Mouse (Mus musculus): ENCODE data around the gene Gtf2f2. TPM values are rescaled to one million over a fixed set of nuclear protein-coding genes. Genes with fewer than 3 reads are reported as not detected.
"Not testable (repeated sequence)": the region's sequence is repeated elsewhere in the genome, so short reads cannot be mapped to it uniquely, and the experiment has no call there.

Gtf2f2 gene
- total RNA-seq, 2 experiments from 2014 or later = 14.8 to 15.5 TPM

DNA sequence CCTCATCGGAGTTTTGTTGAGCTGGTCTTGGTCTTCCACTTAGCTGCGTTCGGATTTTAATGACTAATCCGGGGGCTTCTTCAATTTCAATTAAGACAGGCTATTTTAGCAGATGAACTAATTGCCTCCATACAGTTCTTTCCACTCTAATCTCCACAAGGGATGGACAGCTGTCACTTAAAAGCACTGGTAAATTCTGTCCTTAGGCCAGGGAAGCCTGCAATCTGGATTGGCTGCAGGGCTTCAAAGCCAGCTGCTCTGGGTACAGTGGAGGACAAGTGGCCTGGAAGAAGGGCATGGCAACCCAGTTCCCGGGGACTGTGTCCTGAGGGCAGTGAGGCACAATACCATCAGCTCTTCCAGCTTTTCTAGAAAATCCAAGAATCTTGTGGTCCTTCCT lies 139.6 kb downstream of the Gtf2f2 start:
- DNase-seq (ENCODE audit: extremely low spot score in 1 of 2, low spot score in 2 of 2) = no peak
- no peak overlapping the region for H3K27ac ChIP-seq
- intact Hi-C loops (cut with DNase I) = no loop called here
- no peak for TF ChIP-seq CTCF (IDR thresholded peaks at IDR 0.05)
- H3K4me3 ChIP-seq = no peak overlapping the region

DNA sequence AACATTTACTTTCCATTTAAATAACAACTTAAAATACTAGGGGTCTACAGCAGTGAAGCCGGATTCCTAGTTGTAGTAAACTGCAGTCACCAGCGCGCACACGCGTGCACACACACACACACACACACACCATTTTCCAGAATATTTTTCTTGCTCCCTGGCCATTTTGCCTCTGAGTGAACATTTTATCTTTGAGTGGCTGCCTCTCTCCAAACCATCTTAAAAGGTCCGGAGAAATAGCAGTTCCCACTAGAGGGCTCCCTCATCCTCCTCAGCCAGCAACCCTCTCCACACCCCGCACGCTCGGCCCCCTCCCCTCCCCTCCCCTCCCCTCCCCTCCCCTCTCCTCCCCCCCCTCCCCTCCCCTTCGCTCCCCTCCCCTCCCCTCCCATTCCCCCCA lies 140.0 kb downstream of the Gtf2f2 start:
- peak; percentile 50 for TF ChIP-seq CTCF (IDR thresholded peaks at IDR 0.05)
- intact Hi-C loops (cut with DNase I) = no loop called here
- no peak overlapping the region for H3K4me3 ChIP-seq
- no peak overlapping the region for H3K27ac ChIP-seq
- DNase-seq (ENCODE audit: extremely low spot score in 1 of 2, low spot score in 2 of 2) = peak in 1 of 2 experiments; percentile 62

- no peak for DNase-seq (ENCODE audit: extremely low spot score in 1 of 2, low spot score in 2 of 2)
- H3K27ac ChIP-seq = no peak overlapping the region
- intact Hi-C loops (cut with DNase I) = no loop called here
Observed at GRCm38 (mm10) chr14:75869769-75870363, 140.8 kb downstream of the Gtf2f2 start.

GRCm38 (mm10) chr14:75868028-75868427 lies 142.6 kb downstream of the Gtf2f2 start:
- DNase-seq (ENCODE audit: extremely low spot score in 1 of 2, low spot score in 2 of 2); H3K4me3 ChIP-seq; intact Hi-C loops (cut with DNase I); H3K27ac ChIP-seq: not testable (repeated sequence)

More at GRCm38 (mm10) chr14:75869769-75870363, 140.8 kb downstream of the Gtf2f2 start:
- no peak overlapping the region for H3K4me3 ChIP-seq
- no peak for TF ChIP-seq CTCF (IDR thresholded peaks at IDR 0.05)

- H3K4me3 ChIP-seq = no peak overlapping the region
- TF ChIP-seq CTCF (IDR thresholded peaks at IDR 0.05) = no peak
- no peak overlapping the region for H3K27ac ChIP-seq
- no peak for DNase-seq (ENCODE audit: extremely low spot score in 1 of 2, low spot score in 2 of 2)
- intact Hi-C loops (cut with DNase I) = no loop called here
Observed at GRCm38 (mm10) chr14:75866706-75867333, 143.8 kb downstream of the Gtf2f2 start.

GRCm38 (mm10) chr14:75863549-75864409 lies 146.9 kb downstream of the Gtf2f2 start:
- TF ChIP-seq CTCF (IDR thresholded peaks at IDR 0.05) = no peak
- DNase-seq (ENCODE audit: extremely low spot score in 1 of 2, low spot score in 2 of 2) = no peak
- H3K4me3 ChIP-seq = no peak overlapping the region
- H3K27ac ChIP-seq = no peak overlapping the region; the same call in 1 of the 2 replicates
- intact Hi-C loops (cut with DNase I) = no loop called here

DNA sequence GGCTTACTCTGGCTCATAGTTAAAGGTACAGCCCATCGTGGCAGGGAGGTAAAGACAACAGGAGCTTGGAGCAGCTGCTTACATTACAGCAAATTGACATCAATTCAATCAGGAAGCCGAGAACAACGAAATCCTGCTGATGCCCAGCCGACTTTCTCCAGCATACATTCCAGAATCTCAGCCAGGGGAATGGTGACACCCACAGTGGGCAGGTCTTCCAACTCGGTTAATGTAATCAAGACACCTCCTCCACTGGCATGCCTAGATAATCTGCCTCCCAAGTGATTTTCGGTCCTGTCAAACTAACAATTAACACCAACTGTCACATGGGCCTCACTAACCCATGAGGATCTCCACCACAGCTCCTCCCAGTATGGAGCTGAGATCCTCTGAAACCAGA lies 148.0 kb downstream of the Gtf2f2 start:
- no peak for DNase-seq (ENCODE audit: extremely low spot score in 1 of 2, low spot score in 2 of 2)
- TF ChIP-seq CTCF (IDR thresholded peaks at IDR 0.05) = no peak
- no peak overlapping the region for H3K4me3 ChIP-seq
- no peak overlapping the region for H3K27ac ChIP-seq
- intact Hi-C loops (cut with DNase I) = no loop called here

DNA sequence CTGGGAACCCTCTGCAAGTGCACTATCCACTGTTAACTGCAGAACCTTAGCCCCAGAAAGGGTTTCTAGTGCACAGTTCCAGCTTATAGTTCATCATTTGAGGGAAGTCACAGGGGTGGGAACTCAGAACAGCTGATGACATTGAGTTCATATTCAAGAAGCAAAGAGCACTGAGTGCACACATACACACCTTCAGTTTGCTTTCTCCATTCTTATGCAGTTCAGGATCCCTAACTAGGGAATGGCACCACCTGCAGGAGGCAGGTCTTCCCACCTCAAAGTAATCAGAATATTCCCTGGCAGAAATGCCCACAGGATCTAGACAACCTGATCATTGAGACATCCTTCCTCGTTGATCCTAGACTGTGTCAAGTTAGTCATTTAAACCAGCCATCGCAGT lies 151.0 kb downstream of the Gtf2f2 start:
- intact Hi-C loops (cut with DNase I) = no loop called here
- no peak overlapping the region for H3K4me3 ChIP-seq
- DNase-seq (ENCODE audit: extremely low spot score in 1 of 2, low spot score in 2 of 2) = no peak
- no peak for TF ChIP-seq CTCF (IDR thresholded peaks at IDR 0.05)
- H3K27ac ChIP-seq = no peak overlapping the region

DNA sequence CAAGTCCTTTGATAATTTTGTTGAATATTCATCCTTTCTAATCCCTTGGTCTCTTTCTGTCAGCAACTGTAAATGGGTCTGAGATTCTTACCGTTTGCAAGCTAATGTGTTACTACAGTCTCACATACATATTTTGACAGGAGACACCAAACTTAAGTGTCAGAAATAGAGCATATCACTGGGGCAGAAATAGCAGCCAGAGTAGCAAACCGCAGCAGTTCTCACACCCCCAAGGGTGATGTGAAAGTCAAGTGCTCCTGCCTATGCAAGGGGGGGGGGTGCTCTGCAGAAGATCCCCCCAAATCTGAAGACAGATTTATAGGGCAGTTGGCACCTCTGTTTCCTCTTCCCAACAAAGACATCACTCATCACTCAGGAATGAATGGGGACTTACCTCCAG lies 152.5 kb downstream of the Gtf2f2 start:
- no peak overlapping the region for H3K4me3 ChIP-seq
- H3K27ac ChIP-seq = no peak overlapping the region
- DNase-seq (ENCODE audit: extremely low spot score in 1 of 2, low spot score in 2 of 2) = no peak
- TF ChIP-seq CTCF (IDR thresholded peaks at IDR 0.05) = no peak
- intact Hi-C loops (cut with DNase I) = no loop called here

GRCm38 (mm10) chr14:75855263-75855992 lies 155.2 kb downstream of the Gtf2f2 start:
- Histone ChIP-seq H3K27ac (peak overlapping the region; percentile 32; the same call in 1 of the 2 replicates), H3K4me3 (no peak overlapping the region)
- no peak for TF ChIP-seq CTCF (IDR thresholded peaks at IDR 0.05)
- peak in 1 of 2 experiments; percentile 49 for DNase-seq (ENCODE audit: extremely low spot score in 1 of 2, low spot score in 2 of 2)
- intact Hi-C loops (cut with DNase I) = no loop called here

GRCm38 (mm10) chr14:75852016-75852415 lies 158.6 kb downstream of the Gtf2f2 start:
- intact Hi-C loops (cut with DNase I) = no loop called here
- no peak for TF ChIP-seq CTCF (IDR thresholded peaks at IDR 0.05)
- Histone ChIP-seq H3K27ac (no peak overlapping the region), H3K4me3 (no peak overlapping the region)
- no peak for DNase-seq (ENCODE audit: extremely low spot score in 1 of 2, low spot score in 2 of 2)
